Mouse (Mus musculus) intestine, embryonic 15.5 days (tissue): ENCODE results near the gene St6galnac3. TPM values are rescaled to one million over a fixed set of nuclear protein-coding genes. Genes with fewer than 3 reads are reported as not detected.

Experiments
- ATAC-seq: fragments of 200-750 bp; cut with Nextera tagmentation; 2 replicates; pipeline ENCODE4 v1.8.0; 2017; ENCODE audit warnings: moderate TSS enrichment, moderate library complexity
- H3K27ac ChIP-seq: fragments of 300-500 bp; sonication (generic); 2 replicates; pipeline ENCODE4 v1.5.1; 2015; ENCODE audit warnings: mild to moderate bottlenecking, inconsistent platforms
- H3K27me3 ChIP-seq: fragments of 300-500 bp; sonication (generic); replicated peaks from 2 replicates; pipeline ENCODE4 v1.6.1; 2015; ENCODE audit warnings: inconsistent platforms
- H3K36me3 ChIP-seq: fragments of 300-500 bp; sonication (generic); 2 replicates; pipeline ENCODE4 v1.6.1; 2015; ENCODE audit warnings: inconsistent platforms
- H3K4me1 ChIP-seq: fragments of 300-500 bp; sonication (generic); replicated peaks from 2 replicates; pipeline ENCODE4 v1.6.1; 2015; ENCODE audit warnings: inconsistent platforms
- H3K4me2 ChIP-seq: fragments of 300-500 bp; sonication (generic); replicated peaks from 2 replicates; pipeline ENCODE4 v1.6.1; 2015; ENCODE audit warnings: mild to moderate bottlenecking, inconsistent platforms
- H3K4me3 ChIP-seq: fragments of 300-500 bp; sonication (generic); replicated peaks from 2 replicates; pipeline ENCODE4 v1.5.1; 2015; ENCODE audit warnings: inconsistent platforms
- H3K9ac ChIP-seq: fragments of 300-500 bp; sonication (generic); 2 replicates; pipeline ENCODE4 v1.6.1; 2015; ENCODE audit warnings: inconsistent platforms
- H3K9me3 ChIP-seq: fragments of 300-500 bp; sonication (generic); 2 replicates; pipeline ENCODE4 v1.6.1; 2016; ENCODE audit warnings: inconsistent platforms
- WGBS: fragments of 180-500 bp; shearing (Covaris S2); methylation state at CpG from one replicate; pipeline ENCODE4 v1.1.7; 2015; 5-methylcytosine and 5-hydroxymethylcytosine counted together
- polyA plus RNA-seq: library from polyadenylated mRNA; unstranded; fragments of >200 nt; fragmentation: Nextera tagmentation; extraction: Ambion mirVana; gene quantifications from 2 replicates; pipeline ENCODE4 v1.2.1, GENCODE M21; 2015

The St6galnac3 gene
- polyA plus RNA-seq, 1 experiment from 2014 or later: 34.5 TPM

GRCm38 (mm10) chr3:153560897-153561296 is 164.1 kb downstream of the St6galnac3 start:
- no peaks in the 10 kb centered on the region for H3K9me3 ChIP-seq
- 51% methylated on average over 6 of the region's 6 CpGs for WGBS
- H3K9ac ChIP-seq: no peak overlapping the region
- no peaks in the 10 kb centered on the region for H3K36me3 ChIP-seq
- H3K4me1 ChIP-seq: no peaks in the 10 kb centered on the region
- no peak overlapping the region for H3K4me3 ChIP-seq
- no peak overlapping the region for H3K4me2 ChIP-seq
- H3K27me3 ChIP-seq: no peaks in the 10 kb centered on the region
- ATAC-seq: peak; percentile 82
- no peak overlapping the region for H3K27ac ChIP-seq

GRCm38 (mm10) chr3:153559586-153559985 is 165.4 kb downstream of the St6galnac3 start:
- WGBS: 92% methylated on average over 8 of the region's 8 CpGs
- H3K4me3 ChIP-seq: no peak overlapping the region
- no peak overlapping the region for H3K27ac ChIP-seq
- no peak for ATAC-seq
- H3K36me3 ChIP-seq: no peaks in the 10 kb centered on the region
- H3K4me2 ChIP-seq: no peak overlapping the region
- no peaks in the 10 kb centered on the region for H3K4me1 ChIP-seq
- no peaks in the 10 kb centered on the region for H3K9me3 ChIP-seq
- no peaks in the 10 kb centered on the region for H3K27me3 ChIP-seq
- no peak overlapping the region for H3K9ac ChIP-seq

- Histone ChIP-seq H3K27ac (no peak overlapping the region), H3K4me3 (no peak overlapping the region), H3K9me3 (no peaks in the 10 kb centered on the region), H3K27me3 (no peaks in the 10 kb centered on the region), H3K9ac (no peak overlapping the region), H3K4me2 (no peak overlapping the region), H3K36me3 (no peaks in the 10 kb centered on the region), H3K4me1 (no peaks in the 10 kb centered on the region)
- WGBS: 76% methylated on average over 11 of the region's 11 CpGs
- ATAC-seq: no peak
Observed at GRCm38 (mm10) chr3:153556621-153557020, 168.4 kb downstream of the St6galnac3 start.

- Histone ChIP-seq H3K9ac (no peak overlapping the region), H3K27ac (no peak overlapping the region), H3K4me3 (no peak overlapping the region), H3K4me1 (no peaks in the 10 kb centered on the region), H3K4me2 (no peak overlapping the region), H3K9me3 (no peaks in the 10 kb centered on the region), H3K36me3 (no peaks in the 10 kb centered on the region), H3K27me3 (no peaks in the 10 kb centered on the region)
- WGBS: 94% methylated on average over 3 of the region's 3 CpGs
- 0 out of 2 replicates have a peak, but pooled peaks have one; percentile 3 for ATAC-seq
Observed at GRCm38 (mm10) chr3:153553712-153554111, 171.3 kb downstream of the St6galnac3 start.

- Histone ChIP-seq H3K9ac (no peak overlapping the region), H3K9me3 (no peaks in the 10 kb centered on the region), H3K4me1 (no peaks in the 10 kb centered on the region), H3K27ac (no peak overlapping the region), H3K4me2 (no peak overlapping the region), H3K36me3 (no peaks in the 10 kb centered on the region), H3K4me3 (no peak overlapping the region), H3K27me3 (no peaks in the 10 kb centered on the region)
- peak; percentile 88 for ATAC-seq
- WGBS: 79% methylated on average over 7 of the region's 7 CpGs
Observed at GRCm38 (mm10) chr3:153553226-153553625, 171.7 kb downstream of the St6galnac3 start.

GRCm38 (mm10) chr3:153546936-153547683 is 177.9 kb downstream of the St6galnac3 start:
- Histone ChIP-seq H3K4me2 (no peak overlapping the region), H3K9ac (no peak overlapping the region), H3K27me3 (no peaks in the 10 kb centered on the region), H3K4me1 (no peaks in the 10 kb centered on the region), H3K36me3 (no peaks in the 10 kb centered on the region), H3K4me3 (no peak overlapping the region), H3K9me3 (no peaks in the 10 kb centered on the region), H3K27ac (no peak overlapping the region)
- ATAC-seq: no peak
- WGBS: 75% methylated on average over 7 of the region's 7 CpGs

GRCm38 (mm10) chr3:153539851-153540250 is 185.1 kb downstream of the St6galnac3 start:
- Histone ChIP-seq H3K36me3 (no peaks in the 10 kb centered on the region), H3K9ac (no peak overlapping the region), H3K27me3 (no peaks in the 10 kb centered on the region), H3K27ac (no peak overlapping the region), H3K4me1 (no peaks in the 10 kb centered on the region), H3K9me3 (no peaks in the 10 kb centered on the region), H3K4me3 (no peak overlapping the region), H3K4me2 (no peak overlapping the region)
- 91% methylated on average over 14 of the region's 14 CpGs for WGBS
- ATAC-seq: no peak

GRCm38 (mm10) chr3:153538396-153538795 is 186.6 kb downstream of the St6galnac3 start:
- no peaks in the 10 kb centered on the region for H3K9me3 ChIP-seq
- no peaks in the 10 kb centered on the region for H3K27me3 ChIP-seq
- no peak for ATAC-seq
- H3K9ac ChIP-seq: no peak overlapping the region
- H3K36me3 ChIP-seq: no peaks in the 10 kb centered on the region
- H3K4me2 ChIP-seq: no peak overlapping the region
- no peak overlapping the region for H3K4me3 ChIP-seq
- no peaks in the 10 kb centered on the region for H3K4me1 ChIP-seq
- H3K27ac ChIP-seq: no peak overlapping the region
- WGBS: 52% methylated on average over 2 of the region's 2 CpGs

- no peaks in the 10 kb centered on the region for H3K4me1 ChIP-seq
- no peaks in the 10 kb centered on the region for H3K9me3 ChIP-seq
- H3K36me3 ChIP-seq: no peaks in the 10 kb centered on the region
- H3K4me3 ChIP-seq: no peak overlapping the region
- no peak overlapping the region for H3K9ac ChIP-seq
- no peaks in the 10 kb centered on the region for H3K27me3 ChIP-seq
- H3K27ac ChIP-seq: no peak overlapping the region
- WGBS: 83% methylated on average over 3 of the region's 3 CpGs
- no peak overlapping the region for H3K4me2 ChIP-seq
- no peak for ATAC-seq
Observed at GRCm38 (mm10) chr3:153537435-153537834, 187.5 kb downstream of the St6galnac3 start.

GRCm38 (mm10) chr3:153536260-153536659 is 188.7 kb downstream of the St6galnac3 start:
- no peak overlapping the region for H3K4me3 ChIP-seq
- 82% methylated on average over 4 of the region's 4 CpGs for WGBS
- no peak overlapping the region for H3K9ac ChIP-seq
- H3K27ac ChIP-seq: no peak overlapping the region
- no peaks in the 10 kb centered on the region for H3K4me1 ChIP-seq
- no peaks in the 10 kb centered on the region for H3K9me3 ChIP-seq
- no peaks in the 10 kb centered on the region for H3K36me3 ChIP-seq
- no peak for ATAC-seq
- H3K27me3 ChIP-seq: no peaks in the 10 kb centered on the region
- H3K4me2 ChIP-seq: no peak overlapping the region

GRCm38 (mm10) chr3:153529174-153529573 is 195.8 kb downstream of the St6galnac3 start:
- WGBS: 64% methylated on average over 6 of the region's 6 CpGs
- Histone ChIP-seq H3K4me1 (no peaks in the 10 kb centered on the region), H3K27ac (no peak overlapping the region), H3K36me3 (no peaks in the 10 kb centered on the region), H3K9me3 (no peaks in the 10 kb centered on the region), H3K9ac (no peak overlapping the region), H3K4me2 (no peak overlapping the region), H3K27me3 (no peaks in the 10 kb centered on the region), H3K4me3 (no peak overlapping the region)
- no peak for ATAC-seq

GRCm38 (mm10) chr3:153525151-153525768 is 199.7 kb downstream of the St6galnac3 start:
- Histone ChIP-seq H3K4me3 (no peak overlapping the region), H3K36me3 (no peaks in the 10 kb centered on the region), H3K9ac (no peak overlapping the region), H3K27me3 (no peaks in the 10 kb centered on the region), H3K4me2 (no peak overlapping the region), H3K4me1 (no peaks in the 10 kb centered on the region), H3K9me3 (no peaks in the 10 kb centered on the region), H3K27ac (no peak overlapping the region)
- WGBS: 69% methylated on average over 6 of the region's 6 CpGs
- ATAC-seq: no peak

- no peaks in the 10 kb centered on the region for H3K9me3 ChIP-seq
- H3K27ac ChIP-seq: no peak overlapping the region
- H3K4me2 ChIP-seq: no peak overlapping the region
- no peak overlapping the region for H3K4me3 ChIP-seq
- ATAC-seq: no peak
- no peak overlapping the region for H3K9ac ChIP-seq
- H3K27me3 ChIP-seq: no peaks in the 10 kb centered on the region
- no peaks in the 10 kb centered on the region for H3K4me1 ChIP-seq
- no peaks in the 10 kb centered on the region for H3K36me3 ChIP-seq
- 70% methylated on average over 7 of the region's 7 CpGs for WGBS
Observed at GRCm38 (mm10) chr3:153516848-153517247, 208.1 kb downstream of the St6galnac3 start.
